Mouse (Mus musculus): ENCODE results near the gene 2210016F16Rik.
"Not testable (repeated sequence)": the region's sequence is repeated elsewhere in the genome, so short reads cannot be mapped to it uniquely, and the experiment has no call there.

2210016F16Rik gene

GRCm38 (mm10) chr13:58384779-58385546, at the start of gene 2210016F16Rik:
Gene 2210016F16Rik (minus strand): TSS chr13:58385225.
- peak; percentile 72 for DNase-seq

GRCm38 (mm10) chr13:58423061-58423660, 38.1 kb upstream of the 2210016F16Rik start:
- DNase-seq, result no peak

GRCm38 (mm10) chr13:58422242-58422641, 37.2 kb upstream of the 2210016F16Rik start:
- no peak for DNase-seq

DNA sequence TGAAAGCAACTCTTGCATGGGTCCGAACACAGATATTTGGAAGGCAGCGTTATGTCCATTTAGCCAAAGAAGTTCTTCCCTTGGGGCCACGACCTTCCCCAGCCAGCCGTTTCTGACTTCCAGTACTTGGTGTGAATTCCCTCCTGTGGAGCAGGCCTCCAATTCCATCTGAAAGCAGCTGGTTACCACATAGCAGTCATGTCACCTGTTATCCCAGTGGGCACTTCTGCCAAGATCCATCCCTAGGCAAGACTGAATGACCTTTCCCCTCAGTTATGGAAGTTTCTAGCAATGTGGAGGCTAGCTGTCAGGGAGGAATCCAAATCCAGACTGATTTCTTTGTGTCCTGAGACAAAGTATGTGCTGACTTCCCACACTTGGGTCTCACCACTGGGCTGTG, 36.0 kb upstream of the 2210016F16Rik start:
- DNase-seq, result no peak

DNA sequence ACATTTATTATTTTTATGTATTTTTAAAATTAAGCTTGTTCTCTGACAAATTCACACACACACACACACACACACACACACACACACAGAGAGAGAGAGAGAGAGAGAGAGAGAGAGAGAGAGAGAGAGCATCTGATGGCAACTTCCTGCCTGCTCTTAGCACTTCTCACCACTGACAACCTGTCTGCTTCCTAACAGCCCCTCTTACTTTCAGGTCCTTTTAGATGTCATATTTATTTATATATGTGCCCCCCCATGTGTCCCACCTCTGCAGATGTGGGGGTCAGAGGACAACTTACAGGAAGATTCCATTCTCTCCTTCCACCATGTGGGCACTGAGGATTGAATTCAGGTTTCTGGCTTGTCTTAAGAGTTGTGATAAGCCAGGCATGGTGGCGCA, 34.2 kb upstream of the 2210016F16Rik start:
- no peak for DNase-seq

GRCm38 (mm10) chr13:58418656-58419055, 33.6 kb upstream of the 2210016F16Rik start:
- no peak for DNase-seq

GRCm38 (mm10) chr13:58415838-58416237, 30.8 kb upstream of the 2210016F16Rik start:
- DNase-seq, result no peak

- no peak for DNase-seq
Observed at GRCm38 (mm10) chr13:58415374-58415773, 30.3 kb upstream of the 2210016F16Rik start.

DNA sequence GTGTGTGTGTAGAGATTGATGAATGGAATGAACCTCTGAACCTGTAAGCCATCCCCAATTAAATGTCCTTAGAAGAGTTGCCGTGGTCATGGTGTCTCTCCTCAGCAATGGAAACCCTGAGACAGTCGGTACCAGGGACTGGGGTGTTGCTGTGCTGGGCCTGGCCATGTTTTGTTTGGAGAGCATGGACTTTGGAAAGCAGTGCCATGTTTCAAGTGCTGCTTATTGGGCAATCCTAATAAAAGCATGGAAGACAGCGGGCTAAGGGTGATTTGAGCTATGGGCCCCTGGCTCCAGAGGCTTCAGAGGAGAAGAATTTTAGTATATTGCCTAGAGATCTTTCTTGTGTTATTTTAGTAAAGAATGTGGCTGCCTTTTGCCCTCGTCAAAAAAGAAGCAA, 26.0 kb upstream of the 2210016F16Rik start:
- no peak for DNase-seq

DNA sequence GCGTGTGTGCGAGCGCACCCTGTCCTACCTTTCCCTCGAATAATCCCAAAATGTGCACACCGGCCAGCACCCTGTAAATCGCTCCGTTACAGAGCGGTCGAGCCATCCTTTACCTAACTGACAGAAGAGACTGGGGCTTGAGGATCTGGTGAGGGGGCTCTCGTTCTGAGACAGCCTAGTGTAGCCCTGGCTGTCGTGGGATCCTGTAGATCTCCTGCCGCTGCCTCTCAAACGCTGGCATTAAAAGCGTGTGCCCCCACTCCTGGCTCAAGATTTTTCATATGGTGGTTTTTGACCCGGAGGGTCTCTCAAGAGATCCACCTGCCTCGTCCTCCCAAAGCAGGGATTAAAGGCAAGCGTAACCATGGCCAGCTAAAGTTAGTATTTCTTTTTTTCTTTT, 18.2 kb upstream of the 2210016F16Rik start, which contains the start of gene Hnrnpk:
Gene Hnrnpk (minus strand): TSS at position 101 of the 400 bp plus-strand sequence.
- not testable (repeated sequence) for DNase-seq

GRCm38 (mm10) chr13:58402744-58403110, 17.7 kb upstream of the 2210016F16Rik start:
- DNase-seq, result peak; percentile 92

DNA sequence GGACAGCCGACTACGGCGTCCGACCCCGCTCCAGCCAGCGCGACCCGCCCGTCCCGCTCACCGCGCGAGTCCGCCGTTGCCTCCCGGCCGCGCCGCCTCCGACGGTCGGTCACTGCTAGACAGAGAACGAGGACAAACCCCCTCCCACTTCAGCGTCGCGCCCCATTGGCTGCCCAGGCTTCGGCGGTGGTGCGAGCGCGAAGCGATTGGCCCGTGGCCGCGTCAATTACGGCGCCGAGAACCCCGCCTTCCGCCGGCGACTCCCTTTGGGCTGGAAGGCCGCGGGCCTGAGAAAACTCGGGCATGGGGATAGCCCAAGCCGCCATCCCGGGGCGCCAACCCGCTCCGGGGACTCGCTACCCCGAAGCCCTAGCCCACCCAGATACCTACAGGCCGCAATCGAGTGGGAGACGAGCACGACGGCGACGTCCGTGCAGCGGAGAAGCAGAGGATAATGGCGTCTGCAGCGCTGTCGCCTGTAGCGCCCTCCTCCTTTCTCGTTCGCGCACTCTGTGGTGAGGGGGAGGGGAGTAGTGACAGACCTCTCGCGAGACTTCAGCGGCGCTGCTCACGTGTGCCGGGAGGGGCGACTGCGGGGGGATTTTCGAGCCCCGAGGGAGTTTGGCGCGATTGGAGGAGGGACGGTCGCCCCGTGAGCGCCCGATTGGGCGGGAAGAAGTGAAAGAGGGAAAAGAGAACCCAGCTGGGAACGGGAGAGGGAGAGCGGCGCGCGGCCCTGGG, 17.1 kb upstream of the 2210016F16Rik start, which contains the start of gene Rmi1:
Gene Rmi1 (plus strand): TSS at position 246 of the 741 bp plus-strand sequence.
- peak; percentile 98 for DNase-seq

DNA sequence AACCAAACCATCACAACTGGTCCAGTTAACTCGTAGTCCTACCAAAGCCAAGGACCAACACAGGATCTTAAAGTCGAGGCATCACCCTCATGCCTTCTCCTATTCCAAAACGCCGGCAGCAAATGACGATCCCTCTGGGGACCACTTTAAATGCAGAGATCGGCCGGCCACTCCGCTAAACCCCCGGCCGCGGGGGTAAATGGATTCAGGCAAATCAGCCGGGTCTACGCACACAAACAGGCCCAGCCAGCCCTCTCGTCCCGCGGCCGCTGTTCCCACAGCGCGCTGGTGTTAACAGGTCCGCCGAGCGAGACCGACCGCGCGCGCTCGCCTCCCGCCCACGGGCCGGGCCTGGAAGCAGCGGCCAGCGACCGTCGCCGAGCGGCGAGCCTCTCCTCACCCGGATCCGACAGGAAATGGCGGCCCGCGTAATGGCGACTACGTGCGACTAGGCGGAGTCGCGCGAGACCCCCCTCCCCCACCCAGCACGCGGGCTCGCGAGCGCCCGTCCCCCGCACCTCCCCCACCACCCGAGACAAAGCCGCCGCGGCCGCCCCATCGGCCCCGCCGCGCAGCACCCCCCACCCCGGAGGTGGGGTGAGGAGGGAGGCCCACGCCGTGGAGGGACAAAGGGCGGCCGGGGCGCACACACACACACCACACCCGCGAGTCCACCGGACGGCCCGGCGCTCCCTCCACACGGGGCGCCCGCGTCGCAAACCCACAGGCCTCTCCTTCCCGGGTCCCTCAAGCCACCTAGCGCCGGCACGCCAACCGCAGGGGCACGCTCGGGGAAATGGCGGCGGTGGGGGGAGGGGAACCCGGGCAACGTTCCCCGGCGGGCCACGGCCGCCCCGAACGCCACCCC, 16.3 kb upstream of the 2210016F16Rik start:
- DNase-seq, result peak; percentile 85

- no peak for DNase-seq
Observed at GRCm38 (mm10) chr13:58400576-58400975, 15.6 kb upstream of the 2210016F16Rik start.

DNA sequence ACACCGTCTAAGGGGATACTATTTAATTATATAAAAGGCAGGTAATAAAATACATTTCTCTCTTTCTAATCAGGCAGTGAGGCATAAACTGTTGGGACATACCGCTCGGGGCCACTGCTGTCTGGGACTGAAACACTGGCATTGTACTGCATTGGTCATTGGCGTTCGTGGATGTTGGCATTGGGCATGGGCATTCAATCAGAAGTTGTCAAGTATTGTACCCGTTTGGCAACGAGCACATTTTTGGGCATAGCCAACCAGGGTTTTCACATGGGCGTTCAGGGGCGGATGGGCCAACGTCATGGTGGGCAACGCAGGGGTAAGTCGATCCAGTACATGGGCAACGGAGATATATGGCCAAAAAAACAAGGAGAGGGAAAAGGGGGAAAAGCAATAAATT, 12.6 kb upstream of the 2210016F16Rik start:
- no peak for DNase-seq

GRCm38 (mm10) chr13:58394392-58394791, 9.4 kb upstream of the 2210016F16Rik start:
- not testable (repeated sequence) for DNase-seq

- no peak for DNase-seq
Observed at GRCm38 (mm10) chr13:58389324-58389951, 4.4 kb upstream of the 2210016F16Rik start.

DNA sequence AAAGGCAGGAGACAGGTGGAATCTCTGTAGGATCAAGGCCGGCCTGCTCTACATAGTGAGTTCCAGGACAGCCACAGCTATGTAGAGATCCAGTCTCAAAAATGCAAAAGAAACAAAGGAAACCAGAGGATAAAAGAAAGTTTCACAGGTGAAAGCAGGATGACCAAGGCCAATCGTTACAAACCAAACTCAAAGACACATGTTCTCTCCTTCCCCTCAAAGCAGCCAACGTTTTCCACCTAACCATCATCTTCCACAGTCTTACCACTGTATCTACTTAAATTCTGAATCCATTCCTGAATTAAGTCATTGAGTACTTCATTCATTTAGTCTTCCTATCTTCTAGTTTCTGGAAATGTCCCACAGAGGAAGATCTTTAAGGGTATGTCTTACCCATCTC, 3.4 kb upstream of the 2210016F16Rik start:
- DNase-seq, result no peak

- peak; percentile 87 for DNase-seq
Observed at GRCm38 (mm10) chr13:58387948-58388347, 2.9 kb upstream of the 2210016F16Rik start.

DNA sequence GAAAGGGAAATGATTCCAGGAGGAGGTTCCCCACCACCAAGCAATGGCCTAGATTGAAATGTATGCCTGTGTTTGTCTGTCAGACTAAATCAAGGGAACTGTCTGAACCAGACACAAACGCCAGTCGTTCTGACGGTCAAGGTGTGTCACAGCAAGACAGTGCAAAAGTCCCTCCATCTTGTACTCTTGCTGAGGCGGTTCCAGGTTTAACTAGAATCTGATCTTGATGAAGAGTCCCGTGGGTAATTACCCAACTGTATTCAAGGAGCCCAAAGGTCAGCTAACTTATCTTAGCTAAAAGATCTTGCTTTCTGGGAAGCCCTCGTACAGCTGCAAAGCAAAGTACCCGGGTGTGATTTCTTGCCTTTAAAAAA, 509 bp upstream of the 2210016F16Rik start:
- no peak for DNase-seq

- no peak for DNase-seq
Observed at GRCm38 (mm10) chr13:58384371-58384770, 654 bp downstream of the 2210016F16Rik start.

DNA sequence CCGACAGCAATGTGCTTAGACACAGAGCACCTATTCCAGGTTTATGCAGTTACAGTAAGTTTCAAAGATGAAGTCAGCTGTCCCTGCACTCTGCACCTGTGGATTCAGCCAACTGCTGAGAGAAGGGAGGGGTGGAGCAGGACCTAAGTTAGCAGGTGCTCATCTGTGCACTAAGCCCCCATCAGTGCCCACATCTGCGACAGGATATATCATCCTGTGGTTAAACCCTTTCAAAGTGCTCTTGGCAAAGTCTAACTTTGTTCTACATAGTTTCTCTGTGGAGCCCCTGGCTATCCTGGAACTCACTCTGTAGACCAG, 11.9 kb downstream of the 2210016F16Rik start:
- peak; percentile 66 for DNase-seq

All from thymus, postnatal 14 days (tissue).